ENCODE assay signal across 8 mouse cellular contexts in the genomic region with DNA sequence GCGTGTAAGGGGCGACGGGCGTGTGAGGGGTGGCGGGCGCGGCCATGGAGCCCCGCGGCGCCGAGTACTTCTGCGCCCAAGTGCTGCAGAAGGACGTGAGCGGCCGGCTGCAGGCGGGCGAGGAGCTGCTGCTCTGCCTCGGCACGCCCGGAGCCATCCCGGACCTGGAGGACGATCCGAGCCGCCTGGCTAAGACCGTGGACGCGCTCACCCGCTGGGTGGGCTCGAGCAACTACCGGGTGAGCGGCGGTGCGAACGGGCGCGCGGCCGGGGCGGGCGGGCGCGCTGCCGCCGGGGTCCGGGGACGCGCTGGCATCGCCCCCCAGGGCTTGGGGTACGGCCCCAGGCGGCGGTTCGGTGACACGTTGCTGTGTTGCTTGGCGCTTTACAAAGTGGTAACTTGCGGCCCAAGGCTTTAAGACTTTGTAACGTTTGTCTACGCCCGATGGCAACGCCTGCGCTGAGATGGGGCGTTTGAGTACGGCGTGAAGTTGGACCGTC. TPM values are rescaled to one million over a fixed set of nuclear protein-coding genes. Genes with fewer than 3 reads are reported as not detected.
A peak's percentile ranks its signal among the peaks of the same experiment; 100 is the strongest.
DNase-seq lines count a peak whose midpoint lies in the region; ATAC-seq and TF ChIP-seq lines count a peak whose summit lies in the region.

No protein-coding gene starts in this region.

- DNase-seq in G1E (ENCODE audit: low spot score): peak; percentile 71
- peak; percentile 13 to 21 for DNase-seq in layer of hippocampus, adult 2 months (ENCODE audit: low spot score in 2 of 2)
- DNase-seq in lung, postnatal 14 days: peak; percentile 37
- peak; percentile 42 for DNase-seq in right cerebral cortex, postnatal 4 days
- DNase-seq in Muller cell, postnatal 12 days (ENCODE audit: inconsistent ontology term): no peak

- peak overlapping the region; percentile 40; the same call in 1 of the 2 replicates for H3K27ac ChIP-seq in bone marrow macrophage, adult 2 months (ENCODE audit: insufficient read depth, low read depth, low read length)
- H3K27ac ChIP-seq in embryonic facial prominence, embryonic 15.5 days (replicated peaks): peak overlapping the region; percentile 89
- peak overlapping the region; percentile 92 for H3K27ac ChIP-seq in heart, embryonic 15.5 days
- peak overlapping the region; percentile 91; the same call in 1 of the 2 replicates for H3K27ac ChIP-seq in layer of hippocampus, adult 2 months

- TF ChIP-seq POLR2A in bone marrow macrophage, adult 2 months (IDR thresholded peaks at IDR 0.05; ENCODE audit: borderline replicate concordance, low read depth, low read length): no peak

- no peaks in the 10 kb centered on the region for H3K9me3 ChIP-seq in G1E (replicated peaks)
- H3K9me3 ChIP-seq in embryonic facial prominence, embryonic 15.5 days (replicated peaks): no peaks in the 10 kb centered on the region
- no peaks in the 10 kb centered on the region for H3K9me3 ChIP-seq in heart, embryonic 15.5 days (replicated peaks)

- H3K4me1 ChIP-seq in G1E (ENCODE audit: insufficient read depth, low read depth, low read length): peaks cover 29% of the 10 kb centered on the region
- peaks cover 20% of the 10 kb centered on the region for H3K4me1 ChIP-seq in bone marrow macrophage, adult 2 months (ENCODE audit: control insufficient read depth, insufficient read depth, low read length)
- H3K4me1 ChIP-seq in embryonic facial prominence, embryonic 15.5 days: peaks cover 15% of the 10 kb centered on the region
- peaks cover 12% of the 10 kb centered on the region for H3K4me1 ChIP-seq in heart, embryonic 15.5 days (replicated peaks)

- peak overlapping the region; percentile 83 for H3K9ac ChIP-seq in embryonic facial prominence, embryonic 15.5 days
- peak overlapping the region; percentile 89 for H3K9ac ChIP-seq in heart, embryonic 15.5 days

- peak overlapping the region; percentile 99 for H3K4me3 ChIP-seq in G1E (ENCODE audit: low read depth, low read length)
- H3K4me3 ChIP-seq in bone marrow macrophage, adult 2 months (ENCODE audit: insufficient read depth, low read length): peak overlapping the region; percentile 98
- peak overlapping the region; percentile 80 for H3K4me3 ChIP-seq in embryonic facial prominence, embryonic 15.5 days (replicated peaks)
- peak overlapping the region; percentile 98 for H3K4me3 ChIP-seq in heart, embryonic 15.5 days
- H3K4me3 ChIP-seq in layer of hippocampus, adult 2 months: peak overlapping the region; percentile 90

- WGBS in embryonic facial prominence, embryonic 15.5 days: under 1% methylated on average over 64 of the region's 64 CpGs
- WGBS in heart, embryonic 15.5 days: under 1% methylated on average over 63 of the region's 64 CpGs

- H3K27me3 ChIP-seq in G1E (ENCODE audit: insufficient read depth, low read length): peaks cover 2% of the 10 kb centered on the region; the same call in 1 of the 2 replicates
- H3K27me3 ChIP-seq in embryonic facial prominence, embryonic 15.5 days: no peaks in the 10 kb centered on the region
- no peaks in the 10 kb centered on the region for H3K27me3 ChIP-seq in heart, embryonic 15.5 days

- ATAC-seq in G1E (ENCODE audit: extremely low read depth, insufficient number of reproducible peaks, low FRiP score, poor library complexity, severe bottlenecking): peak; percentile 47; the same call in 1 of the 2 replicates
- peak; percentile 72 for ATAC-seq in embryonic facial prominence, embryonic 15.5 days (ENCODE audit: insufficient number of reproducible peaks, low FRiP score, low TSS enrichment, low read depth)
- ATAC-seq in heart, embryonic 15.5 days (replicated peaks; ENCODE audit: insufficient number of reproducible peaks, insufficient read depth, low FRiP score, low read depth): peak; percentile 60

- H3K4me2 ChIP-seq in embryonic facial prominence, embryonic 15.5 days (replicated peaks): peak overlapping the region; percentile 94
- H3K4me2 ChIP-seq in heart, embryonic 15.5 days: peak overlapping the region; percentile 83

- H3K36me3 ChIP-seq in G1E (replicated peaks): peaks cover 20% of the 10 kb centered on the region
- H3K36me3 ChIP-seq in embryonic facial prominence, embryonic 15.5 days: no peaks in the 10 kb centered on the region
- no peaks in the 10 kb centered on the region for H3K36me3 ChIP-seq in heart, embryonic 15.5 days

- TF ChIP-seq CTCF in G1E (IDR thresholded peaks at IDR 0.05; ENCODE audit: low read depth, low read length): no peak
- no peak for TF ChIP-seq CTCF in bone marrow macrophage, adult 2 months (IDR thresholded peaks at IDR 0.05; ENCODE audit: low read depth, low read length)
- no peak for TF ChIP-seq CTCF in layer of hippocampus, adult 2 months (conservative IDR thresholded peaks at IDR 0.05)

RNA-seq across cellular contexts. Expression of a gene that starts 0.4 kb away (rescaled TPM):
- 83.4 and 92.0 TPM in 2 replicates for total RNA-seq in G1E (2014; fragmentation: Nextera tagmentation)
- total RNA-seq in G1E (2017): 40.4 and 41.8 TPM in 2 replicates
- polyA plus RNA-seq in G1E (2012): 7.9 and 8.7 TPM in 2 replicates
- 44.6 and 50.5 TPM in 2 replicates for polyA plus RNA-seq in bone marrow macrophage, adult 2 months (2012; ENCODE audit: insufficient read depth, insufficient read length, missing spikeins)
- polyA plus RNA-seq in embryonic facial prominence, embryonic 15.5 days (2015; fragmentation: Nextera tagmentation; extraction: Ambion mirVana): 21.8 and 22.3 TPM in 2 replicates
- polyA plus RNA-seq in heart, embryonic 15.5 days (2015; fragmentation: Nextera tagmentation; extraction: Ambion mirVana): 20.8 and 25.2 TPM in 2 replicates
- total RNA-seq in layer of hippocampus, adult 2 months (2021): 100 to 1,000 TPM; 199 to 202 TPM

RNA-seq across cellular contexts. Expression of a gene that starts 33.6 kb away (rescaled TPM):
- total RNA-seq in G1E (2014; fragmentation: Nextera tagmentation) (211 and 215 TPM in 2 replicates), G1E (2017) (66.9 and 89.7 TPM in 2 replicates)
- polyA plus RNA-seq in G1E (2012): 224 and 271 TPM in 2 replicates
- polyA plus RNA-seq in bone marrow macrophage, adult 2 months (2012; ENCODE audit: insufficient read depth, insufficient read length, missing spikeins): 154 and 162 TPM in 2 replicates
- 73.5 and 73.9 TPM in 2 replicates for polyA plus RNA-seq in embryonic facial prominence, embryonic 15.5 days (2015; fragmentation: Nextera tagmentation; extraction: Ambion mirVana)
- 53.5 and 64.6 TPM in 2 replicates for polyA plus RNA-seq in heart, embryonic 15.5 days (2015; fragmentation: Nextera tagmentation; extraction: Ambion mirVana)
- total RNA-seq in layer of hippocampus, adult 2 months (2021): 10 to 100 TPM; 58.9 to 66.1 TPM

Comparison
In these comparisons a context has a peak if more than half of its experiments do, and no peak if none do; other contexts are left out.
1. H3K27ac ChIP-seq: peak in every context shown above with its lines; median percentile 92 in heart, embryonic 15.5 days; 91 in layer of hippocampus, adult 2 months; 89 in embryonic facial prominence, embryonic 15.5 days; 40 in bone marrow macrophage, adult 2 months.